Mouse (Mus musculus) ES-Bruce4 (cell line): Measurements from ENCODE around the gene Frat1.

Experiments used
- CTCF ChIP-seq: IDR thresholded peaks from one replicate; pipeline ENCODE4 v1.8.1; 2011; ENCODE audit warnings: low read depth, low read length
- EP300 ChIP-seq: IDR thresholded peaks from 2 replicates; pipeline ENCODE4 v1.6.1; 2011; ENCODE audit warnings: low read depth, low read length; ENCODE audit not compliant: insufficient read depth
- POLR2A ChIP-seq: IDR thresholded peaks from one replicate; pipeline ENCODE4 v1.8.1; 2011; ENCODE audit warnings: low read length; ENCODE audit not compliant: insufficient read depth

GRCm38 (mm10) chr19:41792934-41793486, 36.8 kb upstream of the Frat1 start:
- no peak for TF ChIP-seq CTCF
- no peak for TF ChIP-seq POLR2A
- no peak for TF ChIP-seq EP300
